Mouse (Mus musculus) heart, postnatal 0 days (tissue): ENCODE measurements around the gene M6pr.

Source experiments
- CTCF ChIP-seq: IDR thresholded peaks from 2 replicates; pipeline ENCODE4 v1.5.1; 2016; ENCODE audit warnings: antibody characterized with exemption, control low read depth, low read depth
- EP300 ChIP-seq: IDR thresholded peaks from 2 replicates; pipeline ENCODE4 v1.6.1; 2016; ENCODE audit warnings: antibody characterized with exemption, low read depth

DNA sequence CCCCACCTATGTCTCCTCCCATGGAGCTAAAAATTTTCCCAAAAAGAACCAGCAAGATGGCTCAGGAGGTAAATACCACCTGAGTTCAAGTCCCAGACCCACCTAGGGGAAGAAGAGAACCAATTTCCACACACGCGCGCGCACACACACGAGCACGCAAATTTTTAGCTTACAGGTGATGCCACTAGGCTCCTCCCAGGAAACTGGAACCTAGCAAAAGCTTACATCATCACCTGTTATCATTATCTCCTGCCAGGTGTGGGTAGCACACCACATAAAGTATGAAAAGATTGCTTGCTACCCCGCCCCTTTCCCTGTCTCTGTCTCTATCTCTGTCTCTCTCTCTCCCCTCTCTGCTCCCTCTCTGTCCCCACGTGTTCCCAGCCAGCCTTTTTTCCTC lies 15.4 kb upstream of the M6pr start:
- no peak for TF ChIP-seq CTCF
- TF ChIP-seq EP300: no peak
